Mouse (Mus musculus) gonadal fat pad, adult 2 months (tissue): ENCODE results near the gene Ddx19b. TPM values are rescaled to one million over a fixed set of nuclear protein-coding genes. Genes with fewer than 3 reads are reported as not detected.
A peak's percentile ranks its signal among the peaks of the same experiment; 100 is the strongest.
"Not testable (repeated sequence)": the region's sequence is repeated elsewhere in the genome, so short reads cannot be mapped to it uniquely, and the experiment has no call there.

Experiments used
- DNase-seq: peaks from one replicate; pipeline ENCODE4 v3.0.0-alpha.2; 2012; ENCODE audit warnings: low read depth
- polyA plus RNA-seq: library from polyadenylated mRNA; depleted of rRNA; stranded (reverse); fragments of >200 nt; gene quantifications from 2 replicates; pipeline ENCODE4 v1.2.3, GENCODE M21; 2012

Ddx19b gene
- polyA plus RNA-seq, 1 experiment, result 5.8 TPM

DNA sequence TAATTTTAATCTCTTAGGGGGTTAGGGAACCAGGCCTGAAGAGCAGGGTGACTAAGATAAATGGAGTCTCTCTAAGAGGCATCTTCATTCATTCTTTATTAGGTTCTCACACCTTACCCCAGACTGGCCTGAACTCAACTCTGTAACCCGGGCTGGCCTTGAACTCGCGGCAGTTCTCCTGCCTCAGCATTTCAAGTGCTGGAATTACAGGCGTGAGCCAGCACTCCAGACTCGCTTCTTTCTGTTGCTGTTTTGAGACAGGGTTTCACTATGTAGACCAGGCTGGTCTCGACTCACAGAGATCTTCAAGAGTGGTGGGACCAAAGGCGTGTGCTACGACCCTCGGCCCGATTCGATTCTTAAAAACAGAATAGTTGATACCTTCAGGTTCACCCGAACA is 2.7 kb upstream of the Ddx19b start:
- no peak for DNase-seq

DNA sequence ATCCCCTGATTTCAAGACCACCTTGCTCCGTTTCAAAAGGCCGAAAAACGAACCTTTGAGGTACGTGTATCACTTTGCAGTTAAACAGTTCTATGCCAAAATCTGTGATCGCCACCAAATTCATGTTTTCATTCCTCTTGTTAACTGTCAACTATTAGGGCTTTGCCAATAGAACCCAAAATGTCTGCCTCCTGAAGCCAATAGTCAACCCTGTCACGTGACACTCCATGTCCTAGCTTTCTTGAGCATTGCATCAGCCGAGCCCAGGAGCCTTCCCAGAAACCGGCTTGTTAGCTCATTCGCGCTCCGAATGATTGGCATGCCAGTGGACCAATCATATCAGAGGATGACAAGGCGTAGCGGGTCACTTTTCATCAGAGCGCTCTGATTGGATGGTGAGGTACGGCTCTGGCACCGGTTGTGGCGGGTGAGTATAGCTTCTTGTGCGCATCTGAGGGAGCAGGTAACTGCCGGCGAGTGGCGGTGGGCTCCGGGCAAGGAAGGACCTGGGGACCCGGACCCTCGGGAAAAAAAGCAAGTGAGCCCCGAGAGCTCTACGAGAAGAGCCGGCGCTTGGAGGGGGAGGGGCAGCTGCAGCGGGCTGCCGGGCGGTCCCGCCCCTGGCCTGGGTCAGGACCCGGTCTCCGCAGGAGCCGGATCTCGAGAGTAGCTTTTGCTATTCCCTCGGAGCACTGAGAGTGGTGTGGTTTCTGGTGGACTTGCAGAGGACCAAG is 2.1 kb upstream of the Ddx19b start:
- DNase-seq, result peak; percentile 99

DNA sequence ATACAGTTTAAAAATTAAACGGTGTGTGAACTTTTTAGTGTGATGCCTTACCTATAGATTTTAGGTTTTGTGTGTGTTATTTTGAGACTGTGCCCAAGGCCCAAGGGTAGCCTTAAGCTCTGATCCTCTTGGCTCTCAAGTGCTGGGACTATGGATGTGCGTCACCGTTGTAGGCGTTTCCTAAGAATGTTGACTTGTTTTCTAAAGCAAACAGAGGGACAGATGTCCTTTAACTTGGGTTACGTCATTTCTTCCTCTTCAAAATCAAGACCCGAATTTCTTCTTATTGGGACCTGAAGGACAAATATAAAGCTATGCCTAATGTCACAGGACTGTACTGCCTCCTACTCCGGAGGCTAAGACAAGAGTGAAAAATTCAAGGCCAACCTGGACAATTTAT is 1.4 kb upstream of the Ddx19b start, which contains the start of gene Aars:
Aars (plus strand) TSS at position 229 of the 400 bp plus-strand sequence.
- DNase-seq, result no peak

DNA sequence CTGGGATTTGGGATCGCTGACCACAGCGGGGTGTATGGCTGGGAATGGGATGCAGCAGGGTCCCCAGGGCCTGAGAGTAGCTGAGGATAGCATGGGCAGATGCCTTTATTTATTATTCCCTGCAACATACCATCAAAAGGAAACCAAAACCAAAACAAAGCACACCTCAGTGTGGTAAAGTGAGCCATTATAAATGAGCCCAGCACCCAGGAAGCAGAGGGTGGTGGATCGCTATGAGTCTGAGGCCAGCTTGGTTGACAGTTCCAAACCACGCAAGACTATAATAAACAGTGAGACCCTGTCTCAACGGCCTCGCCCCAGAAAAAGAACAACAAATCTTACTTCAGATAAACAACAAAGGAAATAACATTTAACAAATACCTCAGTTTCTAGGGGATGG is 1.5 kb downstream of the Ddx19b start:
- no peak for DNase-seq

DNA sequence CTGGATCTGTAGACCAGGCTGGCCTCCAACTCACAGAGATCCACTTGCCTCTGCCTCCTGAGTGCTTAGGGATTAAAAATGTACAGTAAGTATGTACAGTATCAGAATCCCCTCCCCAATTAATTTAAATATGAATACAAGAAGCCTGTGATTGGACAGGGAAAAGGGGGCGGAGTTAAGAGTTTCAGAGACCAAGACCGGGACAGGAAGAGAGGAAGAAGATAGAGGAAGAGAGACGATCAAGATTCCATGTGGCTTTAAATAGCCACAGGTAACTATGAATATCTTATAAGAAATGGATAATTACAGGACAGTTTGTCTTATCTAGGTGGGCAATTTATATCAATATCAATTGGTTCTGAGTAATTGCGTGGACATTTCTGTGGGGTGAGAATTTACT is 2.0 kb downstream of the Ddx19b start:
- no peak for DNase-seq

DNA sequence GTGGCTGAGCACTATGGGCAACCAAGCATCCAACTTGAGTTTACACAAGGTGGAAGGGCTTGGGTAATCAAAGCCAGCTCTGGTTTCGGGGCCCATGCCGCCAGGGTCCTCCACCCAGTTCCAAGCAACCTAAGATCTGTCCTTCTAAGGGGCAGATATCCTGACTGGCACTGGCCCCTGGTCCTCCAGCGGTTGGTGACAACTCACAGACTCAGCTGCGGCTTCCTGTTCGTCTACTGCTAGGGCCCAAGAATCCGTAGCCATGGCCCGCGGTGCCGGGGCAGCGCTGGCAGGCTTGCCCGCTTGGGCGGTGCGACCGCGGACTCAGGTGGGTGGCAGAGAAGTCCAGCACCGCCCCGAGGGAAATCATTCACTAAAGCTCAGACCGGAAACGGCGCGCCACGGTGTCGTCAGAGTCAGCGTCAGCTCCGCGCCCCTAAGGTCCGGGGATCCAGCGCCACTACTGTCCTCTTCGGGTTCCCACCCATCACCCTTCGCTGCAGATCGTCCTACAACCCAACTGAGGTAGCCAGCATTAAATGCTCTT is 4.1 kb downstream of the Ddx19b start:
- peak; percentile 30 for DNase-seq

DNA sequence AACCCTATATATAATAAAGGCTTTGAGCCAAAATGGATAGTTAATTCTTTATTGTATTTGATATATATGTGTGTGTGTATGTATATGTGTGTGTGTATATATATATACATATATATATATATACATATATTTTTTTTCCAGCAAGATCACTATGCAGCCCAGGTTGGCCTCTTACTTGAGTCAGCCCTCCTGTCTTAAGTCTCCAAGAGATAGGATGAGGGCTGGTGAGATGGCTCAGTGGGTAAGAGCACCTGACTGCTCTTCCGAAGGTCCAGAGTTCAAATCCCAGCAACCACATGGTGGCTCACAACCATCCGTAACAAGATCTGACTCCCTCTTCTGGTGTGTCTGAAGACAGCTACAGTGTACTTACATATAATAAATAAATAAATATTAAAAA is 4.9 kb downstream of the Ddx19b start:
- not testable (repeated sequence) for DNase-seq

DNA sequence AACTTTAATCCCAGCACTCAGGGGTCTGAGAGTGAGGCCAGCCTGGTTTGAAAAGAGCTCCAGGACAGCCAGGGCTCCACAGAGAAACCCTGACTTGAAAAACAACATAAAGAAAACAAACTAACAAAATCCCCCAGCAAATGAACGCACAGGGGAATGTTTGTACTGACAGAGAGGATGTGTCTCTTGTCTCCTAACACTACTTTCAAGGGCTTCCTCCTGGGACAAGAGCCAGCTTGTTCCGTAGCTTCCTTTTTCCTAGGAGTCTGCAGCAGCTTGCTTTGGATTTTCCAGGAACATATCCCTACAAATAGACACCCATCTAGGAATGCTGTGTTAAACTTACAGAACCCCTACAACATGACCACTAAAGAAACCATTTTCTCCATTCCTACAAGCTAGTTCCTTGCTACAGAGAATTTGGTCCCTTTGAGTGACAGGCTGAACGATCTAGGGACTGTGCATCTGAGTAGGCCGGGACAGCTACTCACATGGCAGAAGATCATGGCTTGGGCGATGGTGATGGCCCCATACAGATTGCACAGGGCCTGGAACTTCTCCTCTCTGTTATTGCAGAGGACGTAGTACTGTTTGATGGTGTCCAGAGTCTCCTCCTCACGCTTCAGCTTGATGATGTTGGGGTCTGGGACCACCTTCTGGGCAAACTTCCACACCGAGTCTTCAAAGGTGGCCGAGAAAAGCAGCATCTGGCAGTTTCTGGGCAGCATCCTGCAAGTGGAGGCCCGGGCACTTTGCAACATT is 21.1 kb downstream of the Ddx19b start:
- not testable (repeated sequence) for DNase-seq

DNA sequence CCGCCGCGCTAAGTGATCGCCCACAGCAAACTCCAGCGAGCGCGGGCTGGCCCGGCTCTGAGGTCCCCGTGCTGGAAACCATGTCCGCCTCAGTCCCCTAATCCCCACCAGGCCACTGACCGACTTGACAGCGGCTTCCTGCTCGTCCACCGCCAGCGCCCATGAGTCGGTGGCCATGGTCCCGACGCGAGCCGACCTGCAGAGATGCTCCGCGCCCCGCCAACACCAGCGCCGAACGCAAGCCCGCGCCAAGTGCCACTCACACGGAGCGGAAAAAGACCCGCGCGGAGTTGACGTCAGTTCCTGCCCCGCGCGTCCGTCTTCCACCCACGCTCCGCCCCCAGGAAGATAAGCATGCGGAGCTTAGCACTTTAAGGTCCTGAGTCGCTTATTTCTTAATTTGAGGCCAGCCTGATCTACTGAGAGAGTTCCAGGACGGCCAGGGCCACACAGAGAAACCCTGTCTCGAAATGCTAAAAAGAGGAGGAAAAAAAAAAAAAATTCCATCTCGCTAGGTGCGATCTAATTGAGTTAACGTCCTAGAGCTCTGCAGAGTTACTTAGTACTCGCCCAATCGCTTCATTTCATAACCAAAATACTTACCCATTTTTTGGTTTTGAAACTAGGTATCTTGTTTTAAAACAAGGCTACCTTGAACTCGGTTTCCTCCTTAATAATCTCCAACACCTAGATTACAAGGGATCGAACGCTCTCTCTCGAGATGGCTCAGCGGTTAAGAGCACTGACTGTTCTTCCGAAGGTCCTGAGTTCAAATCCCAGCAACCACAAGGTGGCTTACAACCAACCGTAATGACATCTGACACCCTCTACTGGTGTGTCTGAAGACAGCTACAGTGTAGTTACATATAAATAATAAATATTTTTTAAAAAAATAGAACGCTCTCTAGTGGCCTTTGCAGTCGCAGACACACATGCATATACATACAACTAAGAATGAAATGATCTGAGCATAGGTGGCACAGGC is 33.7 kb downstream of the Ddx19b start, which contains the start of gene Ddx19a:
Ddx19a (minus strand) TSS at position 254 of the 985 bp plus-strand sequence.
- DNase-seq, result no peak

DNA sequence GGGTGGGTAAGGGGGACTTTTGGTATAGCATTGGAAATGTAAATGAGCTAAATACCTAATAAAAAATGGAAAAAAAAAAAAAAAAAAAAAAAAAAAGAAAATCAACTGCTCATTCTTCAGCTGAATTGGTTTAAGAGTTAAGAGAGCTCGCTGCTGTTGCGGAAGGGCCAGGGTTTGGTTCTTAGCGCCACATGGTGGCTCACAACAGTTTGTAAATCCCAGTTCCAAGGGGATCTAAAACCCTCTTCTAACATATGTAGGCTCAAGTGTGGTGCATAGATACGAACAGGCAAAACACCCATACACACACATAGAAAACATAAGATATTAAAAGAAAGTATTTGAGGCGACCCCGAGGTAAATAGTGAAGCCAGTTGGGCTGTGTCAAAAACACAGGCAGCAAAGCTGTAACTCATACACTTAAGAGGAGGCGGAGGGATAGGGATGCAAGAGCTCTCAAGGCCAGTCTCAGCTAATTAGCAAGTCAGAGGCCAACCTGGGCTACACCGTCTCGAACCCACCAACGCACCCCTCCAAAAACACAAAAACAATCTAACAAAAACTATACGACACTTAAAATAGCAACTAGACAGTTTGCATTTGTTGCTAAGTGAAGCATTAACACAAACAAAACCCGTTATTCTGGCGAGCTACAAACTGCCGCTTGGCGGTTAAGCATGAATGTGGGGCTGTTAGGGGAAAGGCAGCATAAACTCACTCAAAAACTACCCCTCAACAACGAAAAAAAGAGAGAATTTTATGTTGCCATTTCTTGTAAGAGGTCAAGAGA is 34.7 kb downstream of the Ddx19b start:
- no peak for DNase-seq

DNA sequence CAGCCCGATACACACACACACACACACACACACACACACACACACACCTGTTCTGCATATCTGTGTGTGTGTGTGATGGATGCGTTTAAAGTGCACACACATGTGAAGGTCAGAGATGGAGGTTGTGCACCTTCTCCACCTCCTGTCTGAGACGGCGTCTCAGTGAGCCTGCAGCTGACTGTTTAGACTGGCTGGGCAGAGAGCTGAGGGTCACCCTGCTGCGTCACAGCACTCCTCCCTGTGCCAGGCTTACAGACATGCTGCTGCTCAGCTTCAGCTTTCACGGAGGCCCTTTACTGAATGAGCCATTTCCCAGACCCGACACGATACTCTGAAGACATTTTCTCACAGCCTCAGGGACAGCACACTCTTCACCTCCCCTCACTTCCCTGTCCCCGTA is 41.5 kb downstream of the Ddx19b start:
- no peak for DNase-seq

DNA sequence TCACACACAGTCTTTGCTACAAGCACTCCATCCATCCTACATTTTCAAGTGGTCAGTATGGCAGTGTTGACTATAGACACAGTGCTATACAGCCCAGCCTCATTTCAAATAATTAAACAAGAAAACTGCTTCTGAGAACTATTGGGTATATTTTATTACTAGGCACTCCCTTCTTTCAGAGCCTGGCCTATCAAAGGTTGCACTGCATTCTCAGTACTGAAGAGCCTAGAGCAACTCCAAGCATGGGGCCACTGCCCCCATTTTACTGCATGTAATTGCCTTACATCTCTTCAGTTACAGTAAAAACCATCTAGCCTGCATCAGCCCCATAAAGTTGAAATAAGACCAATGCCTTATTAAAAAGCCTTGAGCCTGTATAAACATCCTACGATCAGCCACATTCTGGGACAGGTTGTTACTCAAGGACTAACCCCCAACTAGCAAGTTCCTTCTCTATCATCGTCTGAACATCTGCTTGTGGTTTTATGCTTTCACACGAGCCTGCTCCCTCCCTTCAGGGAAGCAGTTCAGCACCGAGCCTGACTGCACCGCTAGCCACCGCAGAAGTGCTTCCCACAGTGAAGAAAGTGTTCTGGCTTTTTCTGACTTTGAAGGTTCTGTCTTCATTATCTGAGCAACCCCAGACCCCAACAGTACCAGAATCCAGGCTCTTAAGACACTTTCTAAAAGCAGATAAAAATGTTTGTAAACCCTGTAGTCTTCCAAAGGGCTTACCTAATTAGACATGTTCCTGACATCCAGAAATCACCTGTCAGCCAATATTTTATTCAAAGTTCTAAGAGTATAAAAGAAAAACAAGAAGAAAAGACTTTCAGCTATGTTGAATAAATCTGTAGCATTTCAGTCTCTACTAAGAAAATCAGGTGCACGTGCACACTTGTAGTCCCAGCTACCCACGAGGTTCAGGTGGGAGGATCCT is 43.5 kb downstream of the Ddx19b start:
- DNase-seq, result no peak

DNA sequence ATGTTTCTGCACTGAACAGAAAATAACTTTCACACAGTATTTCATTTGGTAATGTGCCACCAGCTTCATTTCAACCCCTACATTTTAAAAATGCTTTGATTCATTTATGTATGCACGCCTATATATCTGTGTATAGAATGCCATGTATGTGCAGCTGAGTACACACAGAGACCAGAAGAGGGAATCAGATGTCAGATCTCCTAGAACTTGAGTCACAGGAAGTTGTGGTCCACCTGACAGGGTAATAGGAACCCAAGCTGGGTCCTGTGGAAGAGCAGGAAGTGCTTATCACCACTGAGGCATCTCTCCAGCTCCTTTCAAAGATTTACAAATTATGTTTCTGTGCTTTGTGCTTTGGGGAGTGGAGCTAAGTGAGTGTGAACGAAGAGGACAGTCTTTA is 50.2 kb downstream of the Ddx19b start:
- no peak for DNase-seq

DNA sequence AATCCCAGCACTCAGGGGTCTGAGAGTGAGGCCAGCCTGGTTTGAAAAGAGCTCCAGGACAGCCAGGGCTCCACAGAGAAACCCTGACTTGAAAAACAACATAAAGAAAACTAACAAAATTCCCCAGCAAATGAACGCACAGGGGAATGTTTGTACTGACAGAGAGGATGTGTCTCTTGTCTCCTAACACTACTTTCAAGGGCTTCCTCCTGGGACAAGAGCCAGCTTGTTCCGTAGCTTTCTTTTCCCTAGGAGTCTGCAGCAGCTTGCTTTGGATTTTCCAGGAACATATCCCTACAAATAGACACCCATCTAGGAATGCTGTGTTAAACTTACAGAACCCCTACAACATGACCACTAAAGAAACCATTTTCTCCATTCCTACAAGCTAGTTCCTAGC is 53.6 kb downstream of the Ddx19b start:
- DNase-seq, result not testable (repeated sequence)

DNA sequence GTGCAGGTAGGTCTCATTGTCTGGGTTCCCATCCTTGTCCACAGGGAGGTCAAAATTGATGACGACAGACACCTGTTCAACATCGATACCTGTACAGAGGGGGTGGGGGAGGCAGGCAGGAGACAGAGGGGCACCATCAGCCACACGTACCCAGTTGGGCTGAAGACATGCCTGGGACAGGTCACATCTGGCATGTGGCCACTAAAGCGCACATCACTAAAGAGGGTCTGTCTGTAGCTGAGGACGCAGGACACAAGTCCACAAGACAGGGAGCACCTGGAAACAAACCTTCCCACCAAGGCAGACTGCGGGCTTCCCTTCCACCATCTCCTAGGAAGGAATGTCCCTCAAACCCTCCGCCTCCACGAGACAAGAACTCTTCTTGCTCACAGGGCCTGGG is 55.0 kb downstream of the Ddx19b start:
- DNase-seq, result not testable (repeated sequence)

DNA sequence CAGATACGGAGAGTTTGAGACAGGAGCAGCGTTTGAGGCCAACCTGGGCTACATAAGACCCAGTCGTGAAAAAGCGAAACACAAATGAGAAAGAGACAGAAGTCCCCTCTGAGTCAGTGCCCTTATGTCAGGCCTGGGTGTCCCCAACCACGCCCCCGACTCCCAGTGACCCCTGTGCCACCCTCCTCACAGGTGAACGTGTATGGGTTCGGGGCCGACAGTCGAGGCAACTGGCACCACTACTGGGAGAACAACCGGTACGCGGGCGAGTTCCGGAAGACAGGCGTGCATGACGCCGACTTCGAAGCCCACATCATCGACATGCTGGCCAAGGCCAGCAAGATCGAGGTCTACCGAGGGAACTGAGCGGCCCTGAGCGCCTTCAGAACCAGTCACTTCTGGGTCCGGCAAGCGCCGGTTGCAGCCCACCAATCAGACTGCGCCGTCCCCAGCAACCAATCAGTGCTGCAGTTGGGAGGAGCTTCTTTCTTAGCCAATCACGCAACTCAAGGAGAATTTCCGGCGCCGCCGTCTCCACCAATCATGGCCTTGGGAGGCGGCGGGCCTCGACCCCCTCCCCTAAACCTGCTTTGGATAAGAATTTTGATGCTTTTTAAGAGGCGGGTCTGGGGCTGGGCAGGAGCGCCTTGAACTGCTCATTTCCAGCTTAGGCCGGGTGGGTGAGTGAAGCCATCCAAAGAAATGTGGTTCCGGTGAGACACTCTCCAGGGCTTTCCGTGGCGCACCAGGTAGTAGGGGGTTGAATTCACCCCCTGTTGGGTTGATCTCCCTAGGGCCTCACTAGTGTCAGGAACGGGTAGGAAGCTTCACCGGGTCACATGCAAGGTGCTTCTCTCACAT is 61.4 kb downstream of the Ddx19b start:
- peak; percentile 45 for DNase-seq

DNA sequence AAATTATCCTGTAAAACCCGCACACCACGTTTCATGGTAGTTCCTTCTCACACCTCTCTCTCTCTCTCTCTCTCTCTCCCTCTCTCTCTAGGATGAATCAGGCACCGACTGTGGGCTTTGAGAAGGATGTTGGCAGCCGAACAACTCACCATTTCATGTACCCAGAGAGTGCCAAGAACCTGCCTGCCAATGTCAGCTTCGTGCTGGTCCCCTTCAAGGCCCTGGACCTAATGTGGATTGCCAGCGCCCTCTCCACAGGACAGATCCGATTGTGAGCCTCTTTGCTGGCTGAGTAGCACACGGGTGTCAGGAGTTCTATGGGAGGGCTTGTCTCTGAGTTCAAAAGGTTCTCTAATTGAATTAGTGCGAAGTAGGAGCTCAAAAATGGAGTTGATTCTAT is 64.2 kb downstream of the Ddx19b start:
- no peak for DNase-seq

DNA sequence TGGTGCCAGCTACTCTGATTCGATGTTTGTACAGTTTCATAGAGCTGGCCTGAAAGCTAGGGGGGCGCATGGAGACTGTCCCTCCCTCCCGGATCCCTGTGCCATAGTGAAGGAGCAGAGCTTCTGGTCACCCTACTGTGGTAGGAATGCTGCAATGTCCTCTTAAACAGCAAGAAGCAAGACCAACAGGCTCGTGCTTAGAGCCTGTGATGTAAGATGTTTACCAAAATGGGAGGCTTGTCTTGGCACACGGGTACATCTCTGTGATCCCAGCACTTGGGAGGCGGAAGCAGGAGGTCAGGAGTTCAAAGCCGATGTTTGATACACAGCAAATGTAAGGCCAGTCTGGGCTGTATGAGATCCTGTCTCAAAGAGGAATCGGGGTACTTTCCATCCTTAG is 65.0 kb downstream of the Ddx19b start:
- no peak for DNase-seq

DNA sequence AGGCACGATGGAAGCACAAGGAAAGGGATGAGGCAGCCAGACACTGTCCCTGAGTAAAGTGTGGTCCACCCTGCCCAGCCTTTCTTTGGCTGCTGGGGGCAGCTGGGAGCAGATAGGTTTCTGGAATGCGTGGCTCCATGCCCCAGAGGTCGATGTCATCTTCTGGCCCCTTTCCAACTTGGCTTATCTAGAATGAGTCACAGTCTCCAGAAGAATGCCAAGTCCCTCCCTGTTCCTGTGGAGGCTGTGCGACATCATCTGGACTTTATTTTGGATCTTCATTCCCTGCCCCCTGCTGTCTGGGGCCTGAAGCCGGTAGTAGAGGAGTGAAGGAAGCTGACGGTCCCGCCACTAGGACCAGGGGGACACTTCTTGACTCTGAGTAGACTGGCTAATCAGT is 66.0 kb downstream of the Ddx19b start:
- no peak for DNase-seq
